Mouse (Mus musculus) kidney, postnatal 0 days (tissue): ENCODE measurements around the gene Lypla2. TPM values are rescaled to one million over a fixed set of nuclear protein-coding genes. Genes with fewer than 3 reads are reported as not detected.

ENCODE experiments used
- ATAC-seq: fragments of 200-750 bp; cut with Nextera tagmentation; replicated peaks from 2 replicates; pipeline ENCODE4 v1.8.0; 2017; ENCODE audit warnings: low read depth, moderate number of reproducible peaks, moderate TSS enrichment, moderate library complexity; ENCODE audit not compliant: low FRiP score
- DNase-seq: peaks from one replicate; pipeline ENCODE4 v3.0.0-alpha.2; 2016; ENCODE audit warnings: low spot score
- H3K27ac ChIP-seq: fragments of 300-500 bp; sonication (generic); 2 replicates; pipeline ENCODE4 v1.5.1; 2014; ENCODE audit warnings: mild to moderate bottlenecking
- H3K27me3 ChIP-seq: fragments of 300-500 bp; sonication (generic); 2 replicates; pipeline ENCODE4 v1.6.1; 2014; ENCODE audit warnings: low read length, mixed read lengths; ENCODE audit not compliant: insufficient read depth
- H3K36me3 ChIP-seq: fragments of 300-500 bp; sonication (generic); 2 replicates; pipeline ENCODE4 v1.6.1; 2014; ENCODE audit warnings: low read length, mixed read lengths; ENCODE audit not compliant: insufficient read depth
- H3K4me1 ChIP-seq: fragments of 300-500 bp; sonication (generic); replicated peaks from 2 replicates; pipeline ENCODE4 v1.6.1; 2014; ENCODE audit warnings: antibody characterized with exemption, low read length, mixed read lengths; ENCODE audit not compliant: insufficient read depth
- H3K4me2 ChIP-seq: fragments of 300-500 bp; sonication (generic); 2 replicates; pipeline ENCODE4 v1.6.1; 2014; ENCODE audit warnings: mild to moderate bottlenecking, low read length, moderate library complexity, mixed read lengths
- H3K4me3 ChIP-seq: fragments of 300-500 bp; sonication (generic); replicated peaks from 2 replicates; pipeline ENCODE4 v1.5.1; 2014; ENCODE audit warnings: low read depth, low read length
- H3K9ac ChIP-seq: fragments of 300-500 bp; sonication (generic); 2 replicates; pipeline ENCODE4 v1.6.1; 2014; ENCODE audit warnings: low read depth, low read length
- H3K9me3 ChIP-seq: fragments of 300-500 bp; sonication (generic); replicated peaks from 2 replicates; pipeline ENCODE4 v1.6.1; 2016; ENCODE audit warnings: low read length, inconsistent platforms, mixed read lengths
- CTCF ChIP-seq: IDR thresholded peaks from 2 replicates; pipeline ENCODE4 v1.5.1; 2016; ENCODE audit warnings: antibody characterized with exemption, low read depth, mild to moderate bottlenecking, moderate library complexity
- WGBS: fragments of 180-500 bp; shearing (Covaris S2); extraction: QIAGEN DNeasy Blood & Tissue Kit; methylation state at CpG from one replicate; pipeline ENCODE4 v1.1.7; 2014; 5-methylcytosine and 5-hydroxymethylcytosine counted together
- polyA plus RNA-seq: library from polyadenylated mRNA; unstranded; fragments of >200 nt; fragmentation: Nextera tagmentation; extraction: Ambion mirVana; gene quantifications from 2 replicates; pipeline ENCODE4 v1.2.1, GENCODE M21; 2015

The Lypla2 gene
- polyA plus RNA-seq, 1 experiment from 2014 or later: 117 TPM

- no peaks in the 10 kb centered on the region for H3K9me3 ChIP-seq
- DNase-seq: no peak
- no peak for TF ChIP-seq CTCF
Observed at GRCm38 (mm10) chr4:135938858-135939257, 33.6 kb downstream of the Lypla2 start.

GRCm38 (mm10) chr4:135935502-135935901 is 36.9 kb downstream of the Lypla2 start:
- Histone ChIP-seq H3K36me3 (0 out of 2 replicates have a peak, but pooled peaks cover 32% of the 10 kb centered on the region), H3K27ac (no peak overlapping the region), H3K4me1 (no peaks in the 10 kb centered on the region), H3K27me3 (no peaks in the 10 kb centered on the region), H3K9ac (no peak overlapping the region), H3K9me3 (no peaks in the 10 kb centered on the region), H3K4me3 (no peak overlapping the region), H3K4me2 (no peak overlapping the region)
- no peak for DNase-seq
- WGBS: 74% methylated on average over 5 of the region's 5 CpGs
- TF ChIP-seq CTCF: no peak
- no peak for ATAC-seq

More at GRCm38 (mm10) chr4:135938858-135939257, 33.6 kb downstream of the Lypla2 start:
- no peak overlapping the region for H3K4me3 ChIP-seq
- no peak overlapping the region for H3K27ac ChIP-seq
- no peak overlapping the region for H3K4me2 ChIP-seq
- no peaks in the 10 kb centered on the region for H3K27me3 ChIP-seq
- 69% methylated on average over 7 of the region's 7 CpGs for WGBS
- no peaks in the 10 kb centered on the region for H3K4me1 ChIP-seq
- no peak overlapping the region for H3K9ac ChIP-seq
- H3K36me3 ChIP-seq: 0 out of 2 replicates have a peak, but pooled peaks cover 23% of the 10 kb centered on the region
- no peak for ATAC-seq

- no peaks in the 10 kb centered on the region for H3K27me3 ChIP-seq
- WGBS: 57% methylated on average over 12 of the region's 12 CpGs
- TF ChIP-seq CTCF: no peak
- no peaks in the 10 kb centered on the region for H3K4me1 ChIP-seq
- no peak overlapping the region for H3K4me2 ChIP-seq
- ATAC-seq: no peak
- no peak overlapping the region for H3K27ac ChIP-seq
- H3K4me3 ChIP-seq: no peak overlapping the region
- no peak overlapping the region for H3K9ac ChIP-seq
- H3K9me3 ChIP-seq: no peaks in the 10 kb centered on the region
- DNase-seq: peak; percentile 39
- H3K36me3 ChIP-seq: 0 out of 2 replicates have a peak, but pooled peaks cover 29% of the 10 kb centered on the region
Observed at GRCm38 (mm10) chr4:135934708-135935500, 37.5 kb downstream of the Lypla2 start.

- H3K4me1 ChIP-seq: no peaks in the 10 kb centered on the region
- peak; percentile 55 for DNase-seq
- 66% methylated on average over 5 of the region's 5 CpGs for WGBS
- no peak overlapping the region for H3K27ac ChIP-seq
- H3K4me2 ChIP-seq: no peak overlapping the region
- no peaks in the 10 kb centered on the region for H3K27me3 ChIP-seq
- ATAC-seq: no peak
- H3K4me3 ChIP-seq: no peak overlapping the region
- no peaks in the 10 kb centered on the region for H3K9me3 ChIP-seq
- H3K36me3 ChIP-seq: 0 out of 2 replicates have a peak, but pooled peaks cover 24% of the 10 kb centered on the region
- H3K9ac ChIP-seq: no peak overlapping the region
- TF ChIP-seq CTCF: peak; percentile 81
Observed at GRCm38 (mm10) chr4:135931832-135932231, 40.6 kb downstream of the Lypla2 start.

- no peak for DNase-seq
- H3K4me3 ChIP-seq: no peak overlapping the region
- no peaks in the 10 kb centered on the region for H3K27me3 ChIP-seq
- H3K27ac ChIP-seq: no peak overlapping the region
- 94% methylated on average over 8 of the region's 8 CpGs for WGBS
- ATAC-seq: no peak
- H3K9ac ChIP-seq: no peak overlapping the region
- TF ChIP-seq CTCF: no peak
- H3K9me3 ChIP-seq: no peaks in the 10 kb centered on the region
- H3K4me1 ChIP-seq: no peaks in the 10 kb centered on the region
- 0 out of 2 replicates have a peak, but pooled peaks cover 35% of the 10 kb centered on the region for H3K36me3 ChIP-seq
- no peak overlapping the region for H3K4me2 ChIP-seq
Observed at GRCm38 (mm10) chr4:135930239-135930638, 42.2 kb downstream of the Lypla2 start.

GRCm38 (mm10) chr4:135929828-135930227 is 42.6 kb downstream of the Lypla2 start:
- H3K27ac ChIP-seq: no peak overlapping the region
- no peaks in the 10 kb centered on the region for H3K27me3 ChIP-seq
- no peak overlapping the region for H3K4me3 ChIP-seq
- DNase-seq: no peak
- 0 out of 2 replicates have a peak, but pooled peaks cover 34% of the 10 kb centered on the region for H3K36me3 ChIP-seq
- H3K4me1 ChIP-seq: no peaks in the 10 kb centered on the region
- no peak for ATAC-seq
- H3K9ac ChIP-seq: no peak overlapping the region
- no peak overlapping the region for H3K4me2 ChIP-seq
- no peaks in the 10 kb centered on the region for H3K9me3 ChIP-seq
- TF ChIP-seq CTCF: no peak
- whole genome bisulfite sequencing: 80% methylated on average over 9 of the region's 9 CpGs
